Mouse (Mus musculus): ENCODE data around the gene Gm44503. TPM values are rescaled to one million over a fixed set of nuclear protein-coding genes. Genes with fewer than 3 reads are reported as not detected.

Gene Gm44503
- total and polyA plus RNA-seq, 2 experiments from 2014 or later, result 0.10 TPM; not detected in 1

GRCm38 (mm10) chr9:73044146-73045079 is 85.8 kb downstream of the Gm44503 start, which contains the start of gene Rab27a:
Rab27a (plus strand) TSS chr9:73044854.
- peak; percentile 81 for DNase-seq
- no peaks in the 10 kb centered on the region for H3K36me3 ChIP-seq (ENCODE audit: insufficient read depth)
- no peaks in the 10 kb centered on the region for H3K27me3 ChIP-seq (ENCODE audit: insufficient read depth, low read length)
- peak within 1 kb of the TSS; percentile 85 for H3K4me2 ChIP-seq (ENCODE audit: low read depth)
- TF ChIP-seq CTCF (IDR thresholded peaks at IDR 0.05; ENCODE audit: low read depth), result peak; percentile 88
- WGBS, result 2% methylated on average over 41 of the region's 41 CpGs
- ATAC-seq, result peak; percentile 56
- H3K4me3 ChIP-seq (ENCODE audit: low read depth, low read length), result peak within 1 kb of the TSS; percentile 41
- no peak within 1 kb of the TSS for H3K27ac ChIP-seq (ENCODE audit: low read depth, low read length)
- peak within 1 kb of the TSS; percentile 53 for H3K9ac ChIP-seq
- peaks cover 10% of the 10 kb centered on the region for H3K4me1 ChIP-seq (ENCODE audit: insufficient read depth)
- no peaks in the 10 kb centered on the region for H3K9me3 ChIP-seq (ENCODE audit: low read length)

GRCm38 (mm10) chr9:73045204-73045603 is 86.6 kb downstream of the Gm44503 start:
- 13% methylated on average over 7 of the region's 7 CpGs for whole genome bisulfite sequencing
- Histone ChIP-seq H3K27ac (ENCODE audit: low read depth, low read length) (no peak overlapping the region), H3K9ac (peak overlapping the region; percentile 53; the same call in 1 of the 2 replicates), H3K4me1 (ENCODE audit: insufficient read depth) (peaks cover 7% of the 10 kb centered on the region), H3K4me3 (ENCODE audit: low read depth, low read length) (peak overlapping the region; percentile 41), H3K36me3 (ENCODE audit: insufficient read depth) (no peaks in the 10 kb centered on the region), H3K9me3 (ENCODE audit: low read length) (no peaks in the 10 kb centered on the region), H3K4me2 (ENCODE audit: low read depth) (peak overlapping the region; percentile 85), H3K27me3 (ENCODE audit: insufficient read depth, low read length) (no peaks in the 10 kb centered on the region)
- DNase-seq, result no peak
- TF ChIP-seq CTCF (IDR thresholded peaks at IDR 0.05; ENCODE audit: low read depth), result no peak
- ATAC-seq, result no peak

DNA sequence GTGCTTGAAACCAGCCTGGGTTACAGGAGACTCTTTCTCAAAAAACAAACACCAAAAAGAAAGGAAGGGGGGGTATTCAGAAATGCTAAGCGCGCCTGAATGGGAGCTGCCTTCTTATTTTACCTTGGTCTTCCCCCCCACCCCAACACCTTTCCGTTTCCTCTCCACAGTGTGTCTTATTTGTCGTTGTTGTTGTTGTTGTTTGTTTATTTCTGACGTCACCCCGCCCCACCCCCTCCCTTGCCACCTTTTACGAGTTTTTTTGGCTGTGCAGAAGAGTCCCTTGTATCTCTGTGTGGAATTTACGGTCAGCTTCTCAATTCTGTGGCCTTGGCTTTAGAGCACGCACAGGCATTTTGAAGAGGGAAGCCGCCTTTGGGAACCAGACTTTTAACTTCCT is 87.1 kb downstream of the Gm44503 start:
- Histone ChIP-seq H3K27ac (ENCODE audit: low read depth, low read length) (no peak overlapping the region), H3K9ac (no peak overlapping the region), H3K9me3 (ENCODE audit: low read length) (no peaks in the 10 kb centered on the region), H3K27me3 (ENCODE audit: insufficient read depth, low read length) (no peaks in the 10 kb centered on the region), H3K4me1 (ENCODE audit: insufficient read depth) (peaks cover 4% of the 10 kb centered on the region; the same call in 1 of the 2 replicates), H3K36me3 (ENCODE audit: insufficient read depth) (no peaks in the 10 kb centered on the region), H3K4me2 (ENCODE audit: low read depth) (peak overlapping the region; percentile 85), H3K4me3 (ENCODE audit: low read depth, low read length) (no peak overlapping the region)
- no peak for TF ChIP-seq CTCF (IDR thresholded peaks at IDR 0.05; ENCODE audit: low read depth)
- 77% methylated on average over 10 of the region's 10 CpGs for WGBS
- ATAC-seq (no peak), DNase-seq (no peak)

- ATAC-seq (no peak), DNase-seq (no peak)
- Histone ChIP-seq H3K4me1 (ENCODE audit: insufficient read depth) (peaks cover 4% of the 10 kb centered on the region; the same call in 1 of the 2 replicates), H3K4me3 (ENCODE audit: low read depth, low read length) (no peak overlapping the region), H3K27me3 (ENCODE audit: insufficient read depth, low read length) (no peaks in the 10 kb centered on the region), H3K9me3 (ENCODE audit: low read length) (no peaks in the 10 kb centered on the region), H3K27ac (ENCODE audit: low read depth, low read length) (no peak overlapping the region), H3K9ac (no peak overlapping the region), H3K36me3 (ENCODE audit: insufficient read depth) (no peaks in the 10 kb centered on the region), H3K4me2 (ENCODE audit: low read depth) (no peak overlapping the region)
- 88% methylated on average over 2 of the region's 2 CpGs for WGBS
- TF ChIP-seq CTCF (IDR thresholded peaks at IDR 0.05; ENCODE audit: low read depth), result no peak
These were observed 89.3 kb downstream of the Gm44503 start for GRCm38 (mm10) chr9:73047906-73048305.

DNA sequence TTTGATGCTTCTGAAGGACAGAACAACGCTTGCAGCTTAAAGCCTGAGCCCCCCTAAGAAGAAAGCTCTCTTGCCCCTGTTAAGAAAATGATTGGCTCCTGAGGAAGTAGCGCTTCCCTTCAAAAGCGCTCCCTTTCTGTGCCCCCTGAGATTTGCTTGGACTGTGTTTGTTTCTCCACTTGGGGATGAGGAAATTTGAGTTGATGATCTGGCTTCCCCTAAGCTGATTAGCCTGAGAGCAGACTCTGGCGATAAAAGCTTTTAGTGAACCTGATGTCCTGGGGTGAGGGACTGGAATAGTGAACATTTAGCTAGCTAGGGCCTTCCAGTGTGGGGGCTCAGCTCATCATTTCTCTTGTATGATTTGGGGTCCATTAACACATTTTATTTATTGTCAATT is 90.3 kb downstream of the Gm44503 start:
- no peak overlapping the region for H3K4me2 ChIP-seq (ENCODE audit: low read depth)
- 4% methylated on average over 4 of the region's 4 CpGs for WGBS
- H3K36me3 ChIP-seq (ENCODE audit: insufficient read depth), result no peaks in the 10 kb centered on the region
- H3K9ac ChIP-seq, result no peak overlapping the region
- peaks cover 4% of the 10 kb centered on the region; the same call in 1 of the 2 replicates for H3K4me1 ChIP-seq (ENCODE audit: insufficient read depth)
- DNase-seq (no peak), ATAC-seq (no peak)
- H3K4me3 ChIP-seq (ENCODE audit: low read depth, low read length), result no peak overlapping the region
- H3K9me3 ChIP-seq (ENCODE audit: low read length), result no peaks in the 10 kb centered on the region
- TF ChIP-seq CTCF (IDR thresholded peaks at IDR 0.05; ENCODE audit: low read depth), result no peak
- no peak overlapping the region for H3K27ac ChIP-seq (ENCODE audit: low read depth, low read length)
- H3K27me3 ChIP-seq (ENCODE audit: insufficient read depth, low read length), result no peaks in the 10 kb centered on the region

DNA sequence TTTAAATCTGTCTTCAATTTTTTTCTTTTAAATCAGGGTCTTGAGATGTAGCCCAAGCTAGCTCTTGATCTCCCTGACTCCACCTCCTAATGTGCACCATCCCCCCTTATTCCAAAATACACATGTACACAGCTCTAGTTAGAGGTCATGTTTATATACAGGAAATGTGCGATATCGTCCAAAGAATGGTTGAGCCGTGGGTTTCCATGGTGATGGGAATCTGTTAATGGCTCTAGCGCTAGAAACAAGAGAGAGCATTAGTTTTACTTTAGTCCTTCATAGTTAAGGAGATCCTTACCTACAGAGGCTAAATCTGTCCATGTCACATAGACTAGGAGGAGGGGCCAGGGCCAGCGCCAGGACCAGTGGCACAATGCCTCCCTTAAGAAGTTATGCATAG is 91.2 kb downstream of the Gm44503 start:
- WGBS, result 40% methylated on average over 5 of the region's 5 CpGs
- Histone ChIP-seq H3K27me3 (ENCODE audit: insufficient read depth, low read length) (no peaks in the 10 kb centered on the region), H3K9ac (no peak overlapping the region), H3K4me3 (ENCODE audit: low read depth, low read length) (no peak overlapping the region), H3K4me2 (ENCODE audit: low read depth) (no peak overlapping the region), H3K36me3 (ENCODE audit: insufficient read depth) (no peaks in the 10 kb centered on the region), H3K9me3 (ENCODE audit: low read length) (no peaks in the 10 kb centered on the region), H3K4me1 (ENCODE audit: insufficient read depth) (no peaks in the 10 kb centered on the region), H3K27ac (ENCODE audit: low read depth, low read length) (no peak overlapping the region)
- TF ChIP-seq CTCF (IDR thresholded peaks at IDR 0.05; ENCODE audit: low read depth), result no peak
- ATAC-seq (peak; percentile 27; the same call in 1 of the 2 replicates), DNase-seq (no peak)

GRCm38 (mm10) chr9:73050606-73051005 is 92.0 kb downstream of the Gm44503 start:
- H3K4me3 ChIP-seq (ENCODE audit: low read depth, low read length), result no peak overlapping the region
- DNase-seq (no peak), ATAC-seq (no peak)
- no peak for TF ChIP-seq CTCF (IDR thresholded peaks at IDR 0.05; ENCODE audit: low read depth)
- WGBS, result 46% methylated on average over 8 of the region's 8 CpGs
- no peak overlapping the region for H3K4me2 ChIP-seq (ENCODE audit: low read depth)
- H3K36me3 ChIP-seq (ENCODE audit: insufficient read depth), result no peaks in the 10 kb centered on the region
- no peak overlapping the region for H3K9ac ChIP-seq
- H3K27me3 ChIP-seq (ENCODE audit: insufficient read depth, low read length), result no peaks in the 10 kb centered on the region
- H3K9me3 ChIP-seq (ENCODE audit: low read length), result no peaks in the 10 kb centered on the region
- H3K4me1 ChIP-seq (ENCODE audit: insufficient read depth), result no peaks in the 10 kb centered on the region
- no peak overlapping the region for H3K27ac ChIP-seq (ENCODE audit: low read depth, low read length)

All from forebrain, postnatal 0 days (tissue).